Mouse (Mus musculus) T-helper 17 cell (primary cell): ENCODE data around the gene Grcc10.

ENCODE experiments used
- in situ Hi-C, 2 experiments: fragments of 300-600 bp; cut with MboI, MseI; formaldehyde crosslinking; loops; 1 replicate in 1 of 2; 2 replicates in 1 of 2; pipeline ENCODE4 v1.15.1; 2025; ENCODE audit warnings: high pct_unique_total_duplicates in 2 of 2

The Grcc10 gene

GRCm38 (mm10) chr6:124706061-124706627 is 35.0 kb downstream of the Grcc10 start:
- in situ Hi-C loops: no loop called here

GRCm38 (mm10) chr6:124704417-124704816 is 36.8 kb downstream of the Grcc10 start:
- in situ Hi-C loops: no loop called here

GRCm38 (mm10) chr6:124703789-124704188 is 37.4 kb downstream of the Grcc10 start:
- in situ Hi-C loops: no loop called here

- in situ Hi-C loops: no loop called here
These were observed 38.4 kb downstream of the Grcc10 start for GRCm38 (mm10) chr6:124702784-124703103.

- in situ Hi-C loops: no loop called here
These were observed 38.9 kb downstream of the Grcc10 start for GRCm38 (mm10) chr6:124702102-124702783.

GRCm38 (mm10) chr6:124701338-124701737 is 39.8 kb downstream of the Grcc10 start:
- in situ Hi-C loops: no loop called here

GRCm38 (mm10) chr6:124699962-124700610 is 41.1 kb downstream of the Grcc10 start:
- in situ Hi-C loops: no loop called here

GRCm38 (mm10) chr6:124699366-124699765 is 41.8 kb downstream of the Grcc10 start:
- in situ Hi-C loops: no loop called here

GRCm38 (mm10) chr6:124698751-124699150 is 42.4 kb downstream of the Grcc10 start:
- in situ Hi-C loops: no loop called here

- in situ Hi-C loops: no loop called here
These were observed 44.6 kb downstream of the Grcc10 start for GRCm38 (mm10) chr6:124696441-124697150.

GRCm38 (mm10) chr6:124694166-124694955 is 46.8 kb downstream of the Grcc10 start:
- in situ Hi-C loops: no loop called here

GRCm38 (mm10) chr6:124693243-124693981 is 47.8 kb downstream of the Grcc10 start:
- in situ Hi-C loops: no loop called here

GRCm38 (mm10) chr6:124690517-124690916 is 50.7 kb downstream of the Grcc10 start:
- in situ Hi-C loops: no loop called here
